Mouse (Mus musculus) ovary, adult 18-20 months (tissue): ENCODE results near the gene Efcab6.

Source experiments
- DNase-seq: peaks from one replicate; pipeline ENCODE4 v3.0.0; 2022; ENCODE audit warnings: low spot score, mixed read lengths

Gene Efcab6

GRCm38 (mm10) chr15:83879845-83880244 is 185.3 kb downstream of the Efcab6 start:
- DNase-seq, result no peak

- DNase-seq, result no peak
These were observed 187.3 kb downstream of the Efcab6 start for GRCm38 (mm10) chr15:83877898-83878297.

GRCm38 (mm10) chr15:83877155-83877866 is 187.9 kb downstream of the Efcab6 start:
- no peak for DNase-seq

GRCm38 (mm10) chr15:83870936-83871335 is 194.2 kb downstream of the Efcab6 start:
- no peak for DNase-seq

- DNase-seq, result no peak
These were observed 199.6 kb downstream of the Efcab6 start for GRCm38 (mm10) chr15:83865626-83866025.

- DNase-seq, result no peak
These were observed 208.1 kb downstream of the Efcab6 start for GRCm38 (mm10) chr15:83857129-83857528.

- DNase-seq, result no peak
These were observed 211.8 kb downstream of the Efcab6 start for GRCm38 (mm10) chr15:83853400-83853811.

GRCm38 (mm10) chr15:83848193-83848592 is 217.0 kb downstream of the Efcab6 start:
- DNase-seq, result no peak

GRCm38 (mm10) chr15:83847512-83847911 is 217.7 kb downstream of the Efcab6 start:
- DNase-seq, result no peak

- no peak for DNase-seq
These were observed 218.6 kb downstream of the Efcab6 start for GRCm38 (mm10) chr15:83846592-83846991.

- DNase-seq, result no peak
These were observed 219.4 kb downstream of the Efcab6 start for GRCm38 (mm10) chr15:83845734-83846133.

GRCm38 (mm10) chr15:83842915-83843789 is 222.0 kb downstream of the Efcab6 start:
- no peak for DNase-seq

GRCm38 (mm10) chr15:83842419-83842818 is 222.8 kb downstream of the Efcab6 start:
- DNase-seq, result no peak

- DNase-seq, result no peak
These were observed 224.0 kb downstream of the Efcab6 start for GRCm38 (mm10) chr15:83840950-83841719.

- no peak for DNase-seq
These were observed 232.9 kb downstream of the Efcab6 start for GRCm38 (mm10) chr15:83832265-83832664.

GRCm38 (mm10) chr15:83829226-83829625 is 236.0 kb downstream of the Efcab6 start:
- DNase-seq, result no peak

GRCm38 (mm10) chr15:83828011-83828410 is 237.2 kb downstream of the Efcab6 start:
- DNase-seq, result no peak
